Mouse (Mus musculus): ENCODE measurements around the gene 2210408I21Rik.

DNA sequence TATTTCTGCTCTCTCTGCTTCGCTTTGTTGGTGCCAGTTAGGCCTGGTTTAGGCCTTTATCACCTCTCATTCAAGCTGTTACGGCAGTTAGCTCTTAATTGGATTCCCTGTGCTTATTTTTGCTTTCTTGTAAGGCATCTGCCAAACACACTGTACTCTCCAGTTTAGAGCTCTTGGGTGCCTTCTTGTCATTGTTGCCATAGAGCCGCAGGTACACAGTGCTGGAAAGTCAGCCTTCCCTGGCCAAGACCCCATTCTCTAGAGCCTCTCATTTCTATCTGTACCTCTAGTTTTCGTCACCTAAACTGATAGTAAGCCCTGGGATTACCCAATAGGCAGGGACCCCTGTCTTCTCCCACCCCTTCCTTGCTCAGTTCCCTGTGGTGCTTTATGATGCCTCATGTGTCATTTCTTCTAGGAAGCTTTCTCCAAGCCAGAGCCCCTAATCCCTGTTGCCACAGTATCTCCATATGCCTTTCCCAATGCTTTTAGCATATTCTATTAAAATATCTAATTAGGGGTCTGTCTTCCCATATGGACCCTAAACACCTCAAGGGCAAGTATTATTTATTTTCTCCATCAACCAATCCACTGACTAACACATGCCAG, 82.4 kb downstream of the 2210408I21Rik start:
- TF ChIP-seq CTCF (IDR thresholded peaks at IDR 0.05; ENCODE audit: low read depth) = no peak
- no peak for TF ChIP-seq EP300 (IDR thresholded peaks at IDR 0.05; ENCODE audit: low read depth)
